Mouse (Mus musculus) megakaryocyte, embryonic 14.5 days (primary cell): ENCODE measurements around the gene Dnah7c. TPM values are rescaled to one million over a fixed set of nuclear protein-coding genes. Genes with fewer than 3 reads are reported as not detected.
"Not testable (repeated sequence)": the region's sequence is repeated elsewhere in the genome, so short reads cannot be mapped to it uniquely, and the experiment has no call there.

Source experiments
- H3K27me3 ChIP-seq: replicated peaks from 2 replicates; pipeline ENCODE3; 2012; ENCODE audit warnings: inconsistent platforms
- H3K36me3 ChIP-seq: replicated peaks from 2 replicates; pipeline ENCODE3; 2012; ENCODE audit warnings: low read length, inconsistent platforms, mixed read lengths
- H3K4me1 ChIP-seq: 2 replicates; pipeline ENCODE4 v1.6.1; 2012; ENCODE audit warnings: inconsistent platforms
- H3K4me3 ChIP-seq: replicated peaks from 2 replicates; pipeline ENCODE3; 2012; ENCODE audit warnings: moderate library complexity, mild to moderate bottlenecking, inconsistent platforms
- H3K9me3 ChIP-seq: 2 replicates; pipeline ENCODE4 v1.6.1; 2012; ENCODE audit warnings: inconsistent platforms
- FLI1 ChIP-seq: IDR thresholded peaks from 2 replicates; pipeline ENCODE4 v1.6.1; 2012; ENCODE audit warnings: low read length, inconsistent platforms, mixed read lengths
- GATA1 ChIP-seq: IDR thresholded peaks from 3 replicates; pipeline ENCODE4 v1.6.1; 2012; ENCODE audit warnings: mixed read lengths, low read length, inconsistent platforms, borderline replicate concordance
- polyA plus RNA-seq: library from polyadenylated mRNA; stranded (reverse); fragments of >175 nt; gene quantifications from 2 replicates; pipeline ENCODE4 v1.2.3, GENCODE M21; 2012; ENCODE audit warnings: low replicate concordance; ENCODE audit not compliant: insufficient read depth

Dnah7c gene
- polyA plus RNA-seq = not detected in 2 replicates

- H3K9me3 ChIP-seq = peaks cover 17% of the 10 kb centered on the region
- H3K4me3 ChIP-seq = no peak within 1 kb of the TSS
- TF ChIP-seq FLI1 = no peak
- no peak for TF ChIP-seq GATA1
- H3K4me1 ChIP-seq = 0 out of 2 replicates have a peak, but pooled peaks cover 3% of the 10 kb centered on the region
- no peaks in the 10 kb centered on the region for H3K36me3 ChIP-seq
- H3K27me3 ChIP-seq = no peaks in the 10 kb centered on the region
Observed at GRCm38 (mm10) chr1:46425137-46425925, at the start of gene Dnah7c. Gene Dnah7c (plus strand): TSS chr1:46425592.

- not testable (repeated sequence) for H3K9me3 ChIP-seq, H3K27me3 ChIP-seq, H3K36me3 ChIP-seq, H3K4me1 ChIP-seq, H3K4me3 ChIP-seq
Observed at GRCm38 (mm10) chr1:46380641-46381040, 44.8 kb upstream of the Dnah7c start.

GRCm38 (mm10) chr1:46394681-46395297, 30.6 kb upstream of the Dnah7c start:
- not testable (repeated sequence) for H3K4me3 ChIP-seq, H3K4me1 ChIP-seq, H3K36me3 ChIP-seq, H3K27me3 ChIP-seq, H3K9me3 ChIP-seq

- Histone ChIP-seq H3K36me3 (no peaks in the 10 kb centered on the region), H3K4me1 (no peaks in the 10 kb centered on the region), H3K4me3 (no peak overlapping the region), H3K27me3 (no peaks in the 10 kb centered on the region), H3K9me3 (peaks cover 2% of the 10 kb centered on the region; the same call in 1 of the 2 replicates)
- TF ChIP-seq FLI1 = no peak
- no peak for TF ChIP-seq GATA1
Observed at GRCm38 (mm10) chr1:46408324-46409115, 16.9 kb upstream of the Dnah7c start.

- not testable (repeated sequence) for H3K9me3 ChIP-seq, H3K27me3 ChIP-seq, H3K36me3 ChIP-seq, H3K4me1 ChIP-seq, H3K4me3 ChIP-seq
Observed at GRCm38 (mm10) chr1:46414798-46415197, 10.6 kb upstream of the Dnah7c start.

- not testable (repeated sequence) for H3K4me1 ChIP-seq, H3K4me3 ChIP-seq
Observed at GRCm38 (mm10) chr1:46416946-46417345, 8.4 kb upstream of the Dnah7c start.

GRCm38 (mm10) chr1:46418966-46419365, 6.4 kb upstream of the Dnah7c start:
- not testable (repeated sequence) for H3K36me3 ChIP-seq, H3K4me1 ChIP-seq, H3K27me3 ChIP-seq, H3K4me3 ChIP-seq
- peaks cover 17% of the 10 kb centered on the region; the same call in 1 of the 2 replicates for H3K9me3 ChIP-seq

More at GRCm38 (mm10) chr1:46416946-46417345, 8.4 kb upstream of the Dnah7c start:
- peaks cover 13% of the 10 kb centered on the region; the same call in 1 of the 2 replicates for H3K9me3 ChIP-seq
- not testable (repeated sequence) for H3K36me3 ChIP-seq, H3K27me3 ChIP-seq

- Histone ChIP-seq H3K36me3 (no peaks in the 10 kb centered on the region), H3K4me3 (no peak overlapping the region), H3K27me3 (no peaks in the 10 kb centered on the region), H3K4me1 (0 out of 2 replicates have a peak, but pooled peaks cover 3% of the 10 kb centered on the region), H3K9me3 (peaks cover 9% of the 10 kb centered on the region)
- TF ChIP-seq GATA1 = no peak
- no peak for TF ChIP-seq FLI1
Observed at GRCm38 (mm10) chr1:46428401-46428800, 3.0 kb downstream of the Dnah7c start.

- H3K36me3 ChIP-seq, H3K4me1 ChIP-seq, H3K27me3 ChIP-seq, H3K4me3 ChIP-seq, H3K9me3 ChIP-seq: not testable (repeated sequence)
Observed at GRCm38 (mm10) chr1:46514671-46515070, 89.3 kb downstream of the Dnah7c start.

- Histone ChIP-seq H3K9me3 (no peaks in the 10 kb centered on the region), H3K27me3 (no peaks in the 10 kb centered on the region), H3K4me1 (no peaks in the 10 kb centered on the region), H3K36me3 (no peaks in the 10 kb centered on the region), H3K4me3 (no peak overlapping the region)
- TF ChIP-seq GATA1 (no peak), FLI1 (no peak)
Observed at GRCm38 (mm10) chr1:46521032-46521431, 95.6 kb downstream of the Dnah7c start.

GRCm38 (mm10) chr1:46526537-46526936, 101.1 kb downstream of the Dnah7c start:
- H3K9me3 ChIP-seq, H3K4me3 ChIP-seq, H3K36me3 ChIP-seq: not testable (repeated sequence)

More at GRCm38 (mm10) chr1:46526537-46526936, 101.1 kb downstream of the Dnah7c start:
- H3K27me3 ChIP-seq, H3K4me1 ChIP-seq: not testable (repeated sequence)
